Mouse (Mus musculus): Measurements from ENCODE around the gene Olfr1002.
"Not testable (repeated sequence)": the region's sequence is repeated elsewhere in the genome, so short reads cannot be mapped to it uniquely, and the experiment has no call there.

The Olfr1002 gene

GRCm38 (mm10) chr2:85650604-85651003, at the start of gene Olfr1002:
Gene Olfr1002 (minus strand): TSS chr2:85650704.
- in situ Hi-C loops (cut with MboI; ENCODE audit: low pct_unique_long_range_greater_than_20kb in 1 of 2, low sequenced_read_pairs in 2 of 2, unreplicated experiment in 1 of 2) = no loop called here

DNA sequence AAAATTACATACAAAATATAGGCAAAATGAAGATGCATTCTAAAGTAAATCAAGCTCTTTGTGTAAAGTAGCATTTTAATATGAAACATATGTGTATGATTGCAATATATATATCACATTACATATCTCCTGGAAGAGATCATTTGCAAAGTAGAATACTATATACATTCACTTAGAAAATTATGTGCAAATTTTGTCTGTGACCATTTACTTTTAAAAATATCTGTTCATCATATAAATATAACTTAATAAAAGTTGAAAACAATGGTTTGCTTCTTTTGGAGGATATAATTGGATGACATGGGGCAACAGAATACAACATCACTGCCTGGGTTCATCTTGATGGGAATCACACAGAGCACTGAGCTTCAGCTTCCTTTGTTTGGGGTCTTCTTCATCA, 38.6 kb upstream of the Olfr1002 start, which contains the start of gene Olfr1008:
Olfr1008 (plus strand) TSS at position 301 of the 400 bp plus-strand sequence.
- in situ Hi-C loops (cut with MboI; ENCODE audit: low pct_unique_long_range_greater_than_20kb in 1 of 2, low sequenced_read_pairs in 2 of 2, unreplicated experiment in 1 of 2) = no loop called here

DNA sequence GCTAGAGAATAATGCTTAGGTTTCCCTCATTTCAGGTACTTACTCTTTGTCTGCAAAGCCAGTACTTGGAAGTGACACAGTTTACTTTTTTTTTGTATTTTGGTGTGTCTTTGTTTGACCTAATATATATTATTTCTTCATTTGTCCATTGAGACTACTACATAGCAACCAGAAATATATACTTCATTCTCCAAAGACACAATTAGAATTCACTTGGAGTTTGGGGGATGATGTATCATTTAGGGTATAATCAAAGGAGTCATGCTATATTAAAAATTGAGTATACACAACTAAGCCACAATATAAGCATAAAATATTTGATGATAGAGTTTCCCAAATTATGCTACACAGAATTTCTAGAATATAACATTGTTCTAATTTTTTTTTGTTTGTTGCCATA, 28.2 kb upstream of the Olfr1002 start, which contains the start of gene Olfr1006:
Olfr1006 (minus strand) TSS at position 101 of the 400 bp plus-strand sequence.
- in situ Hi-C loops (cut with MboI; ENCODE audit: low pct_unique_long_range_greater_than_20kb in 1 of 2, low sequenced_read_pairs in 2 of 2, unreplicated experiment in 1 of 2) = no loop called here

GRCm38 (mm10) chr2:85664355-85664754, 13.9 kb upstream of the Olfr1002 start, which contains the start of gene Olfr154:
Gene Olfr154 (minus strand): TSS chr2:85664455.
- in situ Hi-C loops (cut with MboI; ENCODE audit: low pct_unique_long_range_greater_than_20kb in 1 of 2, low sequenced_read_pairs in 2 of 2, unreplicated experiment in 1 of 2) = not testable (repeated sequence)

DNA sequence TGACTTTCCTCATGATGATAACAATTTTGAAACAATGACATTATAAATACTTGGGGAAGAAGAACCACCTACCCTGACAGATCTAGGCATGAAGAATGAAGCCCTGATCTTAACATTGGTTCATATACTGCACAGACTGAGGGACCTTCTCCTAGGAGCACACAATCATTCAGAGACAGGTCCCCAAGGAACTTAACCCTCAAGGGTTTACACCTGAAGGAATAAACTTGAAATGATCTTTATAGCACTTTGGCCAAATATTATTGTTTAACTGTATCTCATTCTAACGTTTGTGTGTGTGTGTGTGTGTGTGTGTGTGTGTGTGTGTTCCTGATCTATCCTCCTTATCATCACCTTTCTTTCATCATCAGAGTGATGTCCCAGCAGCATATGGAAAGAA, 38.7 kb downstream of the Olfr1002 start, which contains the start of gene Olfr1000:
Olfr1000 (minus strand) TSS at position 101 of the 400 bp plus-strand sequence.
- in situ Hi-C loops (cut with MboI; ENCODE audit: low pct_unique_long_range_greater_than_20kb in 1 of 2, low sequenced_read_pairs in 2 of 2, unreplicated experiment in 1 of 2) = no loop called here
